Mouse (Mus musculus): ENCODE results near the gene Ccdc102a. TPM values are rescaled to one million over a fixed set of nuclear protein-coding genes. Genes with fewer than 3 reads are reported as not detected.

The Ccdc102a gene
- total and polyA plus RNA-seq, 3 experiments: 5.0 to 6.4 (median 5.7) TPM

GRCm38 (mm10) chr8:94872156-94872555 lies 45.7 kb downstream of the Ccdc102a start:
- H3K4me1 ChIP-seq (ENCODE audit: control insufficient read depth, insufficient read depth, low read length): peaks cover 19% of the 10 kb centered on the region
- no peaks in the 10 kb centered on the region for H3K27me3 ChIP-seq (ENCODE audit: control insufficient read depth, insufficient read depth, low read length)
- no peaks in the 10 kb centered on the region for H3K36me3 ChIP-seq (ENCODE audit: control insufficient read depth, insufficient read depth, low read length)
- no peak for DNase-seq
- TF ChIP-seq POLR2A (IDR thresholded peaks at IDR 0.05; ENCODE audit: insufficient read depth, low read depth, low read length) (no peak), EP300 (IDR thresholded peaks at IDR 0.05; ENCODE audit: insufficient read depth, low read depth, low read length) (no peak), CTCF (IDR thresholded peaks at IDR 0.05) (no peak)
- no peak overlapping the region for H3K9ac ChIP-seq (ENCODE audit: low read depth, low read length)
- H3K79me2 ChIP-seq (replicated peaks; ENCODE audit: control insufficient read depth, insufficient read depth, low read length): no peaks in the 10 kb centered on the region
- H3K4me3 ChIP-seq: no peak overlapping the region
- intact Hi-C loops (cut with DNase I): no loop called here
- WGBS: 56% methylated on average over 3 of the region's 3 CpGs
- peak overlapping the region; percentile 51 for H3K27ac ChIP-seq

DNA sequence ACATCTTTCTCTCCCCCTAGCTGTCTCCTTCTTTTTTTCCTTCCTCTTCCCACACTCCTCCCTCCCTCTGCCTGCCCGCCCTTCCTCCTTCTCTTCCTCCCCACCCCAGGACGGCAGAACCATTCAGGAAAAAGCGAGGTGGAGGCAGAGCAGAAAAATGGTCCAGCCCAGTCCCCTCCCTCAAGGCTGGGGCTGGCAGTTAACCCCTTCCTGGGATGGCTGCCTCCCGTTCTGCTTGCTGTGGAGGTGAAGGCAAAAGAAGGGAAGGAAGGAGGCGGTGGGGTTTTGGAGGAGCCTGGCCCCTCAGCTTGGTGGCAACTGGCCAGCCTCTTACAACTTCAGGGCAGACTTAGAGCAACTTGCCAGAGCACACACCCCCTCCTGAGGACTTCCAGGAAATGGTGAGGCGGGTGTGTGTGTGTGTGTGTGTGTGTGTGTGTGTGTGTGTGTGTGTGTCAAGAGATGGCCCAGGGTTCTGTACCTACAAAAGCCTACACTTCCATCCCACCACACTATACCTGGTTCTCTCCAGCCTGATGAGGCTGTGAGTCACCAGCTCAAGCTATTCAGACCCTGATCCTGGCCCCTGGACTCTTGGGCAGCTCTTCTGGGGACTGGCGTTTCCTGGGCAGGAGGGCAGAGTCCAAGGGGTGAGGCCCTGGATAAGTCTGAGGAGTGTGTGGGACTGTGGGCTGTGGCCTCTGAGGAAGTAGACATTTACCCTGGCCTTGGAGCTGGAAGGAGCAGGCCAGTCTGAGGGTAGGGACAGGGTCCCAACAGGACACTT lies 46.6 kb downstream of the Ccdc102a start:
- DNase-seq: peak; percentile 74 to 79
- H3K36me3 ChIP-seq (ENCODE audit: control insufficient read depth, insufficient read depth, low read length): no peaks in the 10 kb centered on the region
- H3K4me3 ChIP-seq: peak overlapping the region; percentile 29
- peaks cover 15% of the 10 kb centered on the region for H3K4me1 ChIP-seq (ENCODE audit: control insufficient read depth, insufficient read depth, low read length)
- peak overlapping the region; percentile 38 for H3K9ac ChIP-seq (ENCODE audit: low read depth, low read length)
- intact Hi-C loops (cut with DNase I): no loop called here
- TF ChIP-seq EP300 (IDR thresholded peaks at IDR 0.05; ENCODE audit: insufficient read depth, low read depth, low read length) (no peak), POLR2A (IDR thresholded peaks at IDR 0.05; ENCODE audit: insufficient read depth, low read depth, low read length) (no peak), CTCF (IDR thresholded peaks at IDR 0.05) (no peak)
- no peaks in the 10 kb centered on the region for H3K79me2 ChIP-seq (replicated peaks; ENCODE audit: control insufficient read depth, insufficient read depth, low read length)
- WGBS: 16% methylated on average over 7 of the region's 7 CpGs
- no peaks in the 10 kb centered on the region for H3K27me3 ChIP-seq (ENCODE audit: control insufficient read depth, insufficient read depth, low read length)
- H3K27ac ChIP-seq: peak overlapping the region; percentile 65

DNA sequence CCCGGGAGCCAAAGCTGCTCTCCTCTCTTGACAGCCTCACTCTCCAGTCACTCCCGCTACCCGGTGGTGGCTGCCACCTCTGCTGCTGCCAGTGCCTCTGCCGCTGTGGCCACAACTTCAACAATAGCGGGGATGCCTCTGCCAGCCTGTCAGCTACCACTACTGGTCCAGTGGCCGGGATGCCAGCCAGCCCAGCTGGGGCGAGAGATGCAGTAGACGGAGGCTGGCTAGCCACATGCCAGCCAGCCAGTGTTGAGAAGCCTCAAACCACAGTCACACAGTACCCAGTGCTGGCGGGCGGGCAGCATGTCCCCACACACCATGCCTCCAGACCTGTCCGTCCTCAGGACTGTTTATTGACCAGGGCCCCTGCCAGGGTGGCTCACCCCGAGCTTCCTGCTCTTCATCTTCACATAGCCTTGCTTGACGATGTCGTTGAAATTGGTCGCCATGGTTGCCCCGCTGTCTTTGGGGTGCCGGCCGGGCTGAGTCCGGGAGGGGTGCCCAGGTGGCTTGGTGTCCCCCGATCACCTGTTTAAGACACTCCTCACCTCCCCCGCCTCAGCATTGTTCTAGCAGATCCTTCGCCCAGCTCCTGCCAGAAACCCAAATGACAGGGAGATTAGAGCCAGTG lies 47.3 kb downstream of the Ccdc102a start:
- 15% methylated on average over 22 of the region's 22 CpGs for WGBS
- no peaks in the 10 kb centered on the region for H3K36me3 ChIP-seq (ENCODE audit: control insufficient read depth, insufficient read depth, low read length)
- H3K27me3 ChIP-seq (ENCODE audit: control insufficient read depth, insufficient read depth, low read length): no peaks in the 10 kb centered on the region
- no peaks in the 10 kb centered on the region for H3K79me2 ChIP-seq (replicated peaks; ENCODE audit: control insufficient read depth, insufficient read depth, low read length)
- peak overlapping the region; percentile 38 for H3K9ac ChIP-seq (ENCODE audit: low read depth, low read length)
- TF ChIP-seq CTCF (IDR thresholded peaks at IDR 0.05) (no peak), EP300 (IDR thresholded peaks at IDR 0.05; ENCODE audit: insufficient read depth, low read depth, low read length) (no peak), POLR2A (IDR thresholded peaks at IDR 0.05; ENCODE audit: insufficient read depth, low read depth, low read length) (no peak)
- H3K4me3 ChIP-seq: peak overlapping the region; percentile 29
- peak; percentile 50 to 52 for DNase-seq
- intact Hi-C loops (cut with DNase I): no loop called here
- peaks cover 15% of the 10 kb centered on the region for H3K4me1 ChIP-seq (ENCODE audit: control insufficient read depth, insufficient read depth, low read length)
- H3K27ac ChIP-seq: peak overlapping the region; percentile 65

GRCm38 (mm10) chr8:94870003-94870402 lies 47.9 kb downstream of the Ccdc102a start:
- no peaks in the 10 kb centered on the region for H3K36me3 ChIP-seq (ENCODE audit: control insufficient read depth, insufficient read depth, low read length)

DNA sequence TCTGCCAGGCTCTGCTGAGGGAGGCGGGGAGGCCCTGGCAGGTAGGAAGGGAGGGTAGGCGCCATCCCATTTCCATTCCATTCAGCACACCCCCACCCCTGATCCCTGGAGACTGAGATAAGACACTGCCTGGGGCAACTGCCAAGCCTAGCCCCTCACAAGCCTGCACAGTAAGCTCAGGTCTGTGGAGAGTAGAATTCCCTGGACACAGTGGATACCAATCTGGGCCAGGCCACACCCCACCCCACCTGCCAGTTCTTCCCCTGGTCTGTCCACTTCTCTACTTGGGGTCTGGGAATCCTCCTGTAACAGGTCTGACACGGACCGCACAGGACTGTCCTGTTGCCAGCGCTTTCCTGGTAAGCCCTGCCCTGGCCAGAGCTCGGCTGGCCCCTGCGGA lies 48.8 kb downstream of the Ccdc102a start:
- H3K36me3 ChIP-seq (ENCODE audit: control insufficient read depth, insufficient read depth, low read length): no peaks in the 10 kb centered on the region
- 50% methylated on average over 7 of the region's 7 CpGs for WGBS
- no peaks in the 10 kb centered on the region for H3K27me3 ChIP-seq (ENCODE audit: control insufficient read depth, insufficient read depth, low read length)
- TF ChIP-seq POLR2A (IDR thresholded peaks at IDR 0.05; ENCODE audit: insufficient read depth, low read depth, low read length): no peak
- no peak for TF ChIP-seq CTCF (IDR thresholded peaks at IDR 0.05)
- no peak for TF ChIP-seq EP300 (IDR thresholded peaks at IDR 0.05; ENCODE audit: insufficient read depth, low read depth, low read length)
- peak overlapping the region; percentile 9 for H3K27ac ChIP-seq
- no peaks in the 10 kb centered on the region for H3K79me2 ChIP-seq (replicated peaks; ENCODE audit: control insufficient read depth, insufficient read depth, low read length)
- peaks cover 16% of the 10 kb centered on the region for H3K4me1 ChIP-seq (ENCODE audit: control insufficient read depth, insufficient read depth, low read length)
- DNase-seq: no peak
- intact Hi-C loops (cut with DNase I): no loop called here
- H3K9ac ChIP-seq (ENCODE audit: low read depth, low read length): no peak overlapping the region
- H3K4me3 ChIP-seq: no peak overlapping the region

More at GRCm38 (mm10) chr8:94870003-94870402, 47.9 kb downstream of the Ccdc102a start:
- Histone ChIP-seq H3K9ac (ENCODE audit: low read depth, low read length) (peak overlapping the region; percentile 38), H3K4me1 (ENCODE audit: control insufficient read depth, insufficient read depth, low read length) (peaks cover 14% of the 10 kb centered on the region), H3K27ac (no peak overlapping the region; the same call in none of the 2 replicates), H3K4me3 (no peak overlapping the region), H3K27me3 (ENCODE audit: control insufficient read depth, insufficient read depth, low read length) (no peaks in the 10 kb centered on the region), H3K79me2 (replicated peaks; ENCODE audit: control insufficient read depth, insufficient read depth, low read length) (no peaks in the 10 kb centered on the region)
- no peak for DNase-seq
- intact Hi-C loops (cut with DNase I): no loop called here
- WGBS: 59% methylated on average over 4 of the region's 4 CpGs
- TF ChIP-seq POLR2A (IDR thresholded peaks at IDR 0.05; ENCODE audit: insufficient read depth, low read depth, low read length): no peak
- no peak for TF ChIP-seq EP300 (IDR thresholded peaks at IDR 0.05; ENCODE audit: insufficient read depth, low read depth, low read length)
- TF ChIP-seq CTCF (IDR thresholded peaks at IDR 0.05): no peak

DNA sequence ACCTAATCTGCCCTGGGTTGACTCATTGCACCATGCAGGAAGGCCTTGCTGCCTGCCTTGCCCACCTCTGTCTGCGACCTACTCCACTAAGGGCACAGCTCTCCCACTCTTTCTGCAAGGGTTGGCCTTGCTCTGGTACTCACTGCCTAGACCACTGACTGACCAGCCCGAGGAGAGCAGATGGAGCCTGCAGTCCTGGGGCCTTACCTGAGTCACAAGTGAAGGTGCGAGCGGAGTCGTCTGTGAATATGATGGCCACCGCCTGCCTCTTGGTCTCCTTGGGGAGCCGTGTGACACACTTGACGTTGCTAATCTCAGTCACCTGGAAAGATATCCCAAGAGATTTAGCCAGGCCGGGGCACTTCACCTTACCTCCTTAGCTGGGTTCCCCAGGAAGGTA lies 51.0 kb downstream of the Ccdc102a start:
- TF ChIP-seq POLR2A (IDR thresholded peaks at IDR 0.05; ENCODE audit: insufficient read depth, low read depth, low read length) (no peak), CTCF (IDR thresholded peaks at IDR 0.05) (no peak)
- no peak overlapping the region for H3K9ac ChIP-seq (ENCODE audit: low read depth, low read length)
- H3K27me3 ChIP-seq (ENCODE audit: control insufficient read depth, insufficient read depth, low read length): no peaks in the 10 kb centered on the region
- H3K4me1 ChIP-seq (ENCODE audit: control insufficient read depth, insufficient read depth, low read length): peaks cover 13% of the 10 kb centered on the region
- H3K4me3 ChIP-seq: no peak overlapping the region
- no peaks in the 10 kb centered on the region for H3K36me3 ChIP-seq (ENCODE audit: control insufficient read depth, insufficient read depth, low read length)
- H3K79me2 ChIP-seq (replicated peaks; ENCODE audit: control insufficient read depth, insufficient read depth, low read length): no peaks in the 10 kb centered on the region
- DNase-seq: no peak
- intact Hi-C loops (cut with DNase I): no loop called here
- no peak overlapping the region for H3K27ac ChIP-seq
- WGBS: 86% methylated on average over 9 of the region's 9 CpGs
